Mouse (Mus musculus): Measurements from ENCODE around the gene Trim6. TPM values are rescaled to one million over a fixed set of nuclear protein-coding genes. Genes with fewer than 3 reads are reported as not detected.
A peak's percentile ranks its signal among the peaks of the same experiment; 100 is the strongest.

The Trim6 gene
- polyA plus RNA-seq (2012; ENCODE audit: insufficient read depth, insufficient read length, missing spikeins) = 0.92 TPM in 1 of 2 replicates, not detected in the other

DNA sequence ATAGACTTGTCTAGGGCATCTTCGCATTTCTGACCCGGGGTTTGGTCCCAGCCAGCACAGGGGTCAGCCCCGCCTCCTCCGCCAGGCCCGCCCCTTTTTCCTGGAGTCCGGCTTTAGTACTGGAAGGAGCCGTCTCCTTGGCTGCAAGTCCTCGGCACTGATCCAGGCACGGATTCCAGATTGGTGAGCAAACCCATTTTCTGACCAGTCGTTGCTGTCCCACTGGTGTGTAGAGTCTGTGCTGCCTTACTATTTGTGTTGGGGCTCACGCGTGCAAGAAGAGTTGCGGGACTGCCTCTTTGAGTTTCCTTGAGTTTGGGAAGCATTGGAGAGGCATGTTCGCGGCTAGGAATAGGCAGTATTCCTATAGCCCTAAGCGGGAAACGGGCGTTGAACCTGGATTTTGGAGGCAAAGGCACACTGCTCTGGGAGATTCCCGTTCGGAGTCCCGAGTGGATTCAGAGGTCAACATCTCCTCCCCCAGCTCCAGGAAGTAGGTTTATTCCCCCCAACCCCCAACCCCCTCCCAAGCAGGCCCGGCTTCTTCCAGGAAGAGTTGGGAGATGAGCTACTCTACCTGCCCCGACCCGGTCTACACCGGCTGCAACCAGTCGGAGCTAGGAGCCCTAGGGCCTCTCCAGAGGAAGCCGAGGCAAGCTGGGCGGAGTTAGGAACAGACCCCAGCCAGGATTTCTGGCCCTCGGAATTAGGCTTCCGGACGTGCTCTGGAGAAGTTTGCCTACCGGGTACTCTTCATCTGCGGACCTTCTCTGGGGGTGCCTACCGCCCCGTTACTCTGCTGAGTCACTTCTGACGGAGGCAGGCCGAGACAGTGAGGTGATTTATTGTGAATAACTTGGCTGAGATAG lies at the start of gene Trim6:
TSS of gene Trim6 (plus strand) at position 93 of the 869 bp plus-strand sequence.
- H3K4me3 ChIP-seq (ENCODE audit: insufficient read depth, low read depth, low read length) = peak within 1 kb of the TSS; percentile 42
- no peak within 1 kb of the TSS for H3K27ac ChIP-seq (replicated peaks; ENCODE audit: low read depth, low read length)

DNA sequence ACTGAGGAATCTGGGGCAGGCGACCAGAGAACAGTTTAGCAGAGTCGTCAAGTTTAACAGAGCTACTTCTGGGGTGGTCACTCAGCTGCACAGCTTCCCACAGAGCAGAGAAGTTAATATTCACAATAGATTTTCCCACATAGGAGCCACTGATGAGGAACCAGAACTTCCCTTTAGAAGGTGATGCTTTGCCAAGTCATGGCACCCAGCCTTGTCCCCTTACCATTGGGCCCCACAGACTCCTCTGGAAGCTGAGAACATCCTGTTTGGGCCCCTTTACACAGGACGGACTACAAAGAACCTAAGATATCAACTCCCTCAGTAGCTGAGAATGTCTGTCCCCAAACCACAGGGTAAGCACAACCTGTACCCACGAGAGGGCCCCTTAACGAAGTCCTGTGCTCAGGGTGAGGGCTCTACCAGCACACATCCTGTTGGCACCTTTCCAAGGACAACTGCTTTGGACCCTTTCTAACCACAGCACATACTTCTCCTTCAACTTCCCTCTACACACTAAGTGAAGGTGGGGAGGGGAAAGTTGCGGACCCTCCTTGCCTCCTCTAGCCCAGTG lies 48.9 kb upstream of the Trim6 start:
- no peak overlapping the region for H3K27ac ChIP-seq (replicated peaks; ENCODE audit: low read depth, low read length)
- no peaks in the 10 kb centered on the region for H3K4me1 ChIP-seq (ENCODE audit: control insufficient read depth, insufficient read depth, insufficient read length, low read length)
- no peak overlapping the region for H3K4me3 ChIP-seq (ENCODE audit: insufficient read depth, low read depth, low read length)

More for the DNA sequence above, at the start of gene Trim6:
- no peaks in the 10 kb centered on the region for H3K4me1 ChIP-seq (ENCODE audit: control insufficient read depth, insufficient read depth, insufficient read length, low read length)

DNA sequence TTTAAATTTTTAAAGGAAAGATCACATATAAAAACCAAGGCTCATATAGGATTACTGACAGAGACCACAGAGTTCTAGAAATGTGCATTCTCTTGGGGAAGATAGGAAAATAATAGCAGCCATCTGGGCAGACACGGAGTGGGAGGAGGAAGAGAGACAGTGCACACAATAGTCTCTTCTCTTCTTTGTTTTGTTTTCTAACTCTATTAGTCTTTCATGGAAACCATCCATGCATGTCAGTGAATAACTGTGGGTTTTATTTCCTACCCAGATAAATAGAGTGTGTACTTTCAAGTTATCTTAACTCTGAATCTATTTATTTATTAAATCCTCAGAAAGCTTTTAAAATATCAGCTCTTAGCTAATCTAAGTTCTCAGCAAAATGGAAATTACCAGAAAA lies 43.5 kb upstream of the Trim6 start:
- Histone ChIP-seq H3K4me3 (ENCODE audit: insufficient read depth, low read depth, low read length) (no peak overlapping the region), H3K27ac (replicated peaks; ENCODE audit: low read depth, low read length) (no peak overlapping the region), H3K4me1 (ENCODE audit: control insufficient read depth, insufficient read depth, insufficient read length, low read length) (no peaks in the 10 kb centered on the region)

DNA sequence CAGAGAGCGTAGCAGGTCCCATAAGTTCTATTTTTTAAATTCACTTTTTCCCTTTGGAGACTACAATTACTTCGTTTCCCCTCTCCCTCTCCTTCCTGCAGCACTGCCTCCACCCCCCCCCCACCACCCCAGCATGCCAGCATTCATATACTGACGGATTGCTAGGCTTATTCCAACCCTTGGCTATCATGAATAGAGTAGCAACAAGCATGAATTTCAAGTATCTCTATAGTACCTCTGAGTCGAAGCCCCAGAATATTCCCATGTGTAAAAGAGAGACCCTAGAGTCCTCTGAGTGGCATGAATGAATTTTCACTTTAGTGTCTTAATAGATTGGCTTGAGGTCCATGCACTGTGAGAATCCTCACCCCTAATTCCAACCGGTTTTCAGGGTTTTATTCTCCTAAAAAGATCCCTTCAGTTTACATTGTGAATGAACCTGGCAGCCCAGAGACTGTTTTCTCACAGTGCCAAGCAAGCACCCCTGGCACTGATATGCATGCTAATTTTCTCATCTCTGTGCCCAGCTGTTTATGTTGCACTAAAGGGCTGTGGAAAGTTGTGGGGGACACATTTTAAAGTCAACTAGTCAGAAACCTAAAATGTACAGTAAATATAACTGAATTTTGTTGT lies 40.1 kb upstream of the Trim6 start:
- no peaks in the 10 kb centered on the region for H3K4me1 ChIP-seq (ENCODE audit: control insufficient read depth, insufficient read depth, insufficient read length, low read length)
- no peak overlapping the region for H3K27ac ChIP-seq (replicated peaks; ENCODE audit: low read depth, low read length)
- H3K4me3 ChIP-seq (ENCODE audit: insufficient read depth, low read depth, low read length) = no peak overlapping the region

DNA sequence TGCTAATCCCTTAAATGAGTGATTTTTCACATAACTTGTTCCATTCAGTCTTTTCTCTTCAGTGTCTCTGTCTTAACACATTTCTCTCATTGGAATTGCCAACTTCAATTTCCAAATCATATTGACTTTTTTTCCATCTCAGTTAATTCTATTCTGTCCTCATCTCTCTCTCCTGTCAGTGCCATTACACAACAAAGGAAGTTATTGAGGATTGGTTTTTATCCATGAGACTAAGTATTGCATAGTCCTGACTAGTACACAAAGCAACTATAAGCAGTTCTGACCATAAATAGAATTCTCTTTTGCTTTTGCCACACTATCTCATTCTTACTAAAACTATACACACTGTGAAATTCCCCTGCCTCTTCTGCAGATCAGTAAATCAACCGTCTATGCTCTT lies 39.5 kb upstream of the Trim6 start:
- H3K4me1 ChIP-seq (ENCODE audit: control insufficient read depth, insufficient read depth, insufficient read length, low read length) = no peaks in the 10 kb centered on the region
- H3K27ac ChIP-seq (replicated peaks; ENCODE audit: low read depth, low read length) = no peak overlapping the region
- no peak overlapping the region for H3K4me3 ChIP-seq (ENCODE audit: insufficient read depth, low read depth, low read length)

DNA sequence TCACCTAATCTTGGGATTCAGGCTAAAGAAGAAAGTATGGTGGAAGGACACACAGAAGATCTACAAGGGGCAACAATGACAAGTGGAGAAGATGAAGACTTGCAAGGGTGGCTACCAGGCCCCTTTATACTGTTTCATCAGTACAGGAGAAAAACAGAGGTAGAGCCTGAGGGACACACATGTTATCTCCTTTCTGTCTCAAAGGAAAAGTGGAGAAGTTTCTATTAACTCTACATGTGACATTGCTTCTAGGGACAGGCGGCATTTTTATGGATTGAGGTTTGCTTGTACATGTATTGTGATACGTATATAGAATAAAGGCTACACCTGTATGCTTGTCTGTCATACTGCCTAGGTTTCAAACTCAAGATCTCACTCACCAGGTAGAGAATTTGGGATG lies 35.3 kb upstream of the Trim6 start, which contains the start of gene Olfr648:
TSS of gene Olfr648 (minus strand) at position 101 of the 400 bp plus-strand sequence.
- no peak within 1 kb of the TSS for H3K4me3 ChIP-seq (ENCODE audit: insufficient read depth, low read depth, low read length)
- H3K27ac ChIP-seq (replicated peaks; ENCODE audit: low read depth, low read length) = no peak within 1 kb of the TSS
- H3K4me1 ChIP-seq (ENCODE audit: control insufficient read depth, insufficient read depth, insufficient read length, low read length) = no peaks in the 10 kb centered on the region

DNA sequence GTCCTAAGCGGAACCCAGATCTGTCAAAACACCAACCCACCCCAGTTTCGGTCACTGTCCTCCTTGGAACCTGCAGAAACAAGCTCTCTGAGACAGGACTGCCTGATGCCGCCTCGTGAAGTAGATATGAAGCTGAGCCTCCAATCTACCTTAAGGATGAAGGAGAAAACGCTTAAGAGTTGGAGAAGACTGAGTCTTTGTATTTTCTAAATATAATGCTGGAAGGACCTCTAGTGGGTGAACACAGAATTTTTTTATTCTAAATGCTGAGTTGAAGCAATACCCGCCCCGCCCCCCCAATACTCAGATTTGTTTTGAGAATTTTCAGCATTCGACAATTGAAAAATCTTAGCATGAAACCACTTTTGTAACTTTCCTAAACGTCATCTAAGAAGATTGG lies 27.3 kb upstream of the Trim6 start:
- no peak overlapping the region for H3K4me3 ChIP-seq (ENCODE audit: insufficient read depth, low read depth, low read length)
- no peak overlapping the region for H3K27ac ChIP-seq (replicated peaks; ENCODE audit: low read depth, low read length)
- no peaks in the 10 kb centered on the region for H3K4me1 ChIP-seq (ENCODE audit: control insufficient read depth, insufficient read depth, insufficient read length, low read length)

DNA sequence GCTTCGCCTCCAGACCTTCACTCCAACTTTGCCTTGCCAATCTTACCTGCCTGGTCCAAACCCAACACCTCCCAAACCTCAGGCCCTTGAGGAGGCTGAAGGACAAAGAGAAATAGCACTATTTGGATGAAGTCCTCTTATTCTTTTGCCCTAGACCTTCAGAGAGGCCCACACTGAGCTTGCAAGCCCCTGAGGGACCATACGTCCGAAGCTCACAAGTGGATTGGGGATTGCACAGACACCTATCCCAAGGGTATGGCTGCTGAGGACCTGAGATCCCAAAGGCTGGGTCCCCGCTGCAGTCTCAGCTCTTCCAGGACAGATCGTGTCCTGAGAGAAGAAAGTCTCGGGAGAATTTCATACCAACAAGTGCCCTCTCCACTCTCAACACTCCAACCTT lies 22.7 kb upstream of the Trim6 start, which contains the start of gene Olfr649:
TSS of gene Olfr649 (minus strand) at position 101 of the 400 bp plus-strand sequence.
- no peak within 1 kb of the TSS for H3K27ac ChIP-seq (replicated peaks; ENCODE audit: low read depth, low read length)
- H3K4me3 ChIP-seq (ENCODE audit: insufficient read depth, low read depth, low read length) = no peak within 1 kb of the TSS
- no peaks in the 10 kb centered on the region for H3K4me1 ChIP-seq (ENCODE audit: control insufficient read depth, insufficient read depth, insufficient read length, low read length)

DNA sequence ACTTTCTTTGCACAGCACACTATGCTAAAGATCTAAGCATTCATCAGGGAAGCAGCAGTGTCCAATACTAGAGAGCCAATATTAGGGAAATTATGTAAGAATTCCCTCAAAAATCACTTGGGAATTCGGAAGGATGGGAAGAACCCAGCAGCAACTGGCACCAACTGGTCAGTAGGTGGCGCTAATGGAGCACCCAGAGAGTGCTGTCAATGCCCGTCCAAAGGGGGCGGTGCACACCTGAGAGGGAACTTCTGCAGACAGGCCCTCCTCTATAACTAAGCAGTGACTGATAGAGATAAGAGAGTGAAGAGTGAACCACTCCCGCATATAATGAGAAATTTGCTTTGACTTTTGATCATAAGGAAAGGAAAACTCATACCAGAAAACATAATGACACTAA lies 18.8 kb upstream of the Trim6 start:
- Histone ChIP-seq H3K27ac (replicated peaks; ENCODE audit: low read depth, low read length) (no peak overlapping the region), H3K4me3 (ENCODE audit: insufficient read depth, low read depth, low read length) (no peak overlapping the region)

DNA sequence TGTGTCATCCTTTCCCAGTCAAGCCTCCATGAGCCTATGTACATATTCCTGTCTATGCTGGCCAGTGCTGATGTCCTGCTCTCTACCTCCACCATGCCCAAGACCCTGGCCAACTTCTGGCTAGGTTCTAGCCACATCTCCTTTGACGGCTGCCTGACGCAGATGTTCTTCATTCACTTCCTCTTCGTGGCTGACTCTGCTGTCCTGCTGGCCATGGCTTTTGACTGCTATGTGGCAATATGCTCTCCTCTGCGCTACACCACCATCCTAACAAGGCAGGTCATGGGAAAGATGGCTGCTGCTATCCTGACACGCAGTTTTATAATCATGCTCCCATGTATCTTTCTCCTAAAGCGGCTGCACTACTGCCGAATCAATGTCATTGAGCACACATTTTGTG lies 12.4 kb upstream of the Trim6 start:
- no peaks in the 10 kb centered on the region for H3K4me1 ChIP-seq (ENCODE audit: control insufficient read depth, insufficient read depth, insufficient read length, low read length)
- no peak overlapping the region for H3K4me3 ChIP-seq (ENCODE audit: insufficient read depth, low read depth, low read length)
- H3K27ac ChIP-seq (replicated peaks; ENCODE audit: low read depth, low read length) = no peak overlapping the region

More for the DNA sequence above, 18.8 kb upstream of the Trim6 start:
- no peaks in the 10 kb centered on the region for H3K4me1 ChIP-seq (ENCODE audit: control insufficient read depth, insufficient read depth, insufficient read length, low read length)

DNA sequence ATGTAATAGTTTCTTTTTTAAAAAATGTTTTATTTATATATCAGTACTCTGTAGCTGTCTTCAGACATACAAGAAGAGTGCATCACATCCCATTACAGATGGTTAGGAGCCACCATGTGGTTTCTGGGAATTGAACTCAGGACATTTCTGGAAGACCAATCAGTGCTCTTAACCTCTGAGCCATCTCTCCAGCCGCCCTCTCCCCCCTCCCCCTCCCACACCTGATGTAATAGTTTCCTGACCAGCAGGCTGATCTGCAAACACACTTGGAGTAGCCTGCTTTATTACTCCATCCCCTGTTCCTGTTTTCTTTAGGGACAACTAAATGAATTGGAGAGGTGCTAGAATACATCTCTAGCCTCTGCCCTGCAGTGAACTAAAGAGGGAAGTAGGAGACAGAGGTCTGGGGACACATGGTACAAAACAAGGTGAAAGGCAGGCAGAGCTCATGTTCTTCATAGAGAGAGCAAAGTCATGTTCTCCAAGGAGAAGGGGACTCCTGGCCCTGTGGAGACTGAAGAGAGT lies 2.5 kb upstream of the Trim6 start:
- Histone ChIP-seq H3K4me1 (ENCODE audit: control insufficient read depth, insufficient read depth, insufficient read length, low read length) (no peaks in the 10 kb centered on the region), H3K27ac (replicated peaks; ENCODE audit: low read depth, low read length) (no peak overlapping the region), H3K4me3 (ENCODE audit: insufficient read depth, low read depth, low read length) (no peak overlapping the region)

DNA sequence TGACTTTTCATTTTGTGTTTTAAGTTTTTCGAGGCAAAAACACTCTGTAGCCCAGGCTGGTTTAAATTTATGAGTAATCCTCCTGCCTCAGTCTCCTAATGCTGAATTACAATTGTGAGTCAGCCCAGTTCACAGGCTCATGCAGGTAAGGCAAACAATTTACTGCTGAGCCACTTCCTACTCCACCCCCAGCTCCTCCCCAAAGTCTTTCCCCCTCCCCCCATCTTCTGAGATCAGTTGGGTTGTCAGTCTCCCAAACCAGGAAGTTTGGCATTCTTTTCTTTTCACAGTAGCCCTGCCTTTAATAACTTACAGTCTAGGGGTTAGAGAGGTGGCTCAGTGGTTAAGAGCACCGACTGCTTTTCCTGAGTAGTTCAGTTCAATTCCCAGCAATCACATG lies 712 bp upstream of the Trim6 start:
- Histone ChIP-seq H3K4me3 (ENCODE audit: insufficient read depth, low read depth, low read length) (no peak overlapping the region), H3K4me1 (ENCODE audit: control insufficient read depth, insufficient read depth, insufficient read length, low read length) (no peaks in the 10 kb centered on the region)

DNA sequence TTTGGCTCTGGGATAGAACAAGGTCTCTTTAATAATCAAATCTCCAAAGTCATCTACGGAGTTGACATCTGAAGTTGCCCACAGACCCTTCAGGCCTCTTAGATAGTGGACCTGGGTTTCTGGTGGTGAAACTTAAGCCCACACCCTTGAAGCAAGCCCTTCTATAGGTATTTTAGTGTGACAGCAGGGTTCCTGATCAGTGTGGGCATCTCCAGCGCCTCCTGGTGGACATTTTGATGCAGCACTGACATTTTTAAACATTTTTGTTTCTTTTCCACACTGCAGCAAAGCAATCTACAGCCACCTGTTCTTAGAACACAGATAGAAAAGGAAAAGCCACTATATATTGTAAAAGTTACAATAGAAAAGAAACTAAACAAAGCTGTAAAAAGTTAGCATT lies 12.6 kb downstream of the Trim6 start:
- no peak overlapping the region for H3K4me3 ChIP-seq (ENCODE audit: insufficient read depth, low read depth, low read length)
- H3K4me1 ChIP-seq (ENCODE audit: control insufficient read depth, insufficient read depth, insufficient read length, low read length) = no peaks in the 10 kb centered on the region
- H3K27ac ChIP-seq (replicated peaks; ENCODE audit: low read depth, low read length) = no peak overlapping the region

More for the DNA sequence above, 712 bp upstream of the Trim6 start:
- H3K27ac ChIP-seq (replicated peaks; ENCODE audit: low read depth, low read length) = no peak overlapping the region

DNA sequence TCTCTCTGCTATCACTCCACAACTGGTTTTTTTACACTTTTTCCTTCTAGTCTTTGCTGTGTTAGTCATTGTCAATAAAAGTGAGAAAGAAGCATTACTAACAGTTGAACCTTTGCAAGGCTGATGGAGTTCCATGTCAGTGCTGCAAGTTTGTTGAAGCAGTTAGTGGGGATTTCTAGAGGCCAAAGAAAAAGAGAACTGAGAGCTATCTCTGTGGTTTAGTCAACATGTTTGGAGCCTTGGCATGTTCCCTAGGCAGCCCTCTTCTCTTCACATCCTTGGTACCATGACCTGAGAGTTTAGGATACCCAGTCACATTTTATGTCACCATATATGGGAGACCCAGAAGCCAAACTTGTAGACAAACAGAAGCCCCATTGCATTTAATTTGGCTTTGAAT lies 22.3 kb downstream of the Trim6 start:
- no peak overlapping the region for H3K27ac ChIP-seq (replicated peaks; ENCODE audit: low read depth, low read length)
- no peak overlapping the region for H3K4me3 ChIP-seq (ENCODE audit: insufficient read depth, low read depth, low read length)
- H3K4me1 ChIP-seq (ENCODE audit: control insufficient read depth, insufficient read depth, insufficient read length, low read length) = no peaks in the 10 kb centered on the region

DNA sequence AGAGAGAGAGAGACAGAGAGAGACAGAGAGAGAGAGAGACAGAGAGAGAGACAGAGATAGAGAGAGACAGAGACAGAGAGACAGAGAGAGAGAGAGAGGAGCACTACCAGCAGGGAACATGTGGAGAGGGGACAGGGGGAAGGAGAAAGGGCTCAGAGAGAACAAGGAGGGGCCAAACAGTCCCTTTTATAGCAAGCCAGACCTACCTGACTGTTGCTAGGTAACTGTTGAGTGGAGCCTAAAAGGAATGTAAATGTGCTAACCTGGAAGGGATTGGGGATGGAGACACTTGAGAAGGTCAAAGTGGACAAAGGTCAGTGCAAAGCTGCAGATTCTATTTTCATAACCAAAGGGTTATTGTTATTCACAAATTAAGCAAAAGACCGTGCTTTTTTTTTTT lies 25.0 kb downstream of the Trim6 start:
- Histone ChIP-seq H3K27ac (replicated peaks; ENCODE audit: low read depth, low read length) (no peak overlapping the region), H3K4me3 (ENCODE audit: insufficient read depth, low read depth, low read length) (no peak overlapping the region), H3K4me1 (ENCODE audit: control insufficient read depth, insufficient read depth, insufficient read length, low read length) (no peaks in the 10 kb centered on the region)
